Comparison of ENCODE assay signal across 8 mouse cellular contexts in genomic region chr8:70856541-70857197, GRCm38 (mm10). TPM values are rescaled to one million over a fixed set of nuclear protein-coding genes. Genes with fewer than 3 reads are reported as not detected.
DNase-seq lines count a peak whose midpoint lies in the region; ATAC-seq and TF ChIP-seq lines count a peak whose summit lies in the region.

No protein-coding gene starts in this region.

- peak overlapping the region; percentile 90 for H3K4me2 ChIP-seq in forebrain, postnatal 0 days (ENCODE audit: low read depth)
- peak overlapping the region; percentile 85 for H3K4me2 ChIP-seq in hindbrain, embryonic 15.5 days

- no peak overlapping the region for H3K27ac ChIP-seq in forebrain, postnatal 0 days (ENCODE audit: low read depth, low read length)
- no peak overlapping the region for H3K27ac ChIP-seq in hindbrain, embryonic 15.5 days (replicated peaks)

- no peaks in the 10 kb centered on the region for H3K27me3 ChIP-seq in forebrain, postnatal 0 days (ENCODE audit: insufficient read depth, low read length)
- no peaks in the 10 kb centered on the region for H3K27me3 ChIP-seq in hindbrain, embryonic 15.5 days
- H3K27me3 ChIP-seq in megakaryocyte, embryonic 14.5 days (replicated peaks) = peaks cover 88% of the 10 kb centered on the region

- ATAC-seq in forebrain, postnatal 0 days = peak; percentile 88
- ATAC-seq in hindbrain, embryonic 15.5 days (ENCODE audit: low FRiP score, low read depth) = peak; percentile 82

- 5% methylated on average over 33 of the region's 33 CpGs for WGBS in forebrain, postnatal 0 days
- 7% methylated on average over 31 of the region's 33 CpGs for WGBS in hindbrain, embryonic 15.5 days

- no peak for TF ChIP-seq CTCF in forebrain, postnatal 0 days (IDR thresholded peaks at IDR 0.05; ENCODE audit: low read depth)

- H3K9me3 ChIP-seq in forebrain, postnatal 0 days (ENCODE audit: low read length) = no peaks in the 10 kb centered on the region
- H3K9me3 ChIP-seq in hindbrain, embryonic 15.5 days = no peaks in the 10 kb centered on the region
- no peaks in the 10 kb centered on the region for H3K9me3 ChIP-seq in megakaryocyte, embryonic 14.5 days

- peak; percentile 86 to 91 for DNase-seq in adrenal gland, adult (ENCODE audit: inconsistent age in 2 of 2, low spot score in 1 of 2)
- DNase-seq in adrenal gland, postnatal 4 days (ENCODE audit: low spot score in 2 of 2) = no peak
- DNase-seq in cerebellum, adult 18-20 months = peak; percentile 84 to 88
- peak; percentile 75 for DNase-seq in forebrain, postnatal 0 days
- peak; percentile 76 to 85 for DNase-seq in left cerebral cortex, postnatal 25 days (ENCODE audit: low spot score in 2 of 2)
- DNase-seq in right cerebral cortex, postnatal 36 days (ENCODE audit: low spot score in 2 of 2) = peak; percentile 64 to 75

- peak overlapping the region; percentile 51 for H3K4me3 ChIP-seq in forebrain, postnatal 0 days (ENCODE audit: low read depth, low read length)
- peak overlapping the region; percentile 53 for H3K4me3 ChIP-seq in hindbrain, embryonic 15.5 days
- peak overlapping the region; percentile 79 for H3K4me3 ChIP-seq in megakaryocyte, embryonic 14.5 days (replicated peaks)

- no peaks in the 10 kb centered on the region; the same call in 1 of the 2 replicates for H3K36me3 ChIP-seq in forebrain, postnatal 0 days (ENCODE audit: insufficient read depth)
- no peaks in the 10 kb centered on the region for H3K36me3 ChIP-seq in hindbrain, embryonic 15.5 days
- no peaks in the 10 kb centered on the region for H3K36me3 ChIP-seq in megakaryocyte, embryonic 14.5 days (replicated peaks; ENCODE audit: low read length)

- intact Hi-C loops in left cerebral cortex, postnatal 25 days (cut with DNase I) = no loop called here

- peaks cover 7% of the 10 kb centered on the region for H3K4me1 ChIP-seq in forebrain, postnatal 0 days (ENCODE audit: insufficient read depth)
- H3K4me1 ChIP-seq in hindbrain, embryonic 15.5 days (replicated peaks) = peaks cover 35% of the 10 kb centered on the region
- peaks cover 60% of the 10 kb centered on the region for H3K4me1 ChIP-seq in megakaryocyte, embryonic 14.5 days

- H3K9ac ChIP-seq in forebrain, postnatal 0 days = peak overlapping the region; percentile 60
- H3K9ac ChIP-seq in hindbrain, embryonic 15.5 days = peak overlapping the region; percentile 53

RNA-seq across cellular contexts. Expression of gene Kcnn1, which starts 6.4 kb away (rescaled TPM):
- 1 to 10 TPM; 1.4 to 2.1 TPM for total RNA-seq in adrenal gland, postnatal 4 days (2021)
- 20.5 and 31.5 TPM in 2 replicates for total RNA-seq in forebrain, postnatal 0 days (2014; rRNA removed)
- polyA plus RNA-seq in forebrain, postnatal 0 days (2015; fragmentation: Nextera tagmentation; extraction: Ambion mirVana) = 9.4 and 9.8 TPM in 2 replicates
- 19.2 and 19.8 TPM in 2 replicates for polyA plus RNA-seq in hindbrain, embryonic 15.5 days (2015; fragmentation: Nextera tagmentation; extraction: Ambion mirVana)
- 10 to 100 TPM; 19.1 to 20.9 TPM for total RNA-seq in left cerebral cortex, postnatal 25 days (2021)
- 3.4 and 11.8 TPM in 2 replicates for polyA plus RNA-seq in megakaryocyte, embryonic 14.5 days (2012; ENCODE audit: insufficient read depth, low replicate concordance)

RNA-seq across cellular contexts. Expression of gene Ccdc124, which starts 17.1 kb away (rescaled TPM):
- 10 to 100 TPM; 36.8 to 38.6 TPM for total RNA-seq in adrenal gland, postnatal 4 days (2021)
- total RNA-seq in forebrain, postnatal 0 days (2014; rRNA removed) = 34.7 and 59.9 TPM in 2 replicates
- 161 and 175 TPM in 2 replicates for polyA plus RNA-seq in forebrain, postnatal 0 days (2015; fragmentation: Nextera tagmentation; extraction: Ambion mirVana)
- polyA plus RNA-seq in hindbrain, embryonic 15.5 days (2015; fragmentation: Nextera tagmentation; extraction: Ambion mirVana) = 166 and 176 TPM in 2 replicates
- 10 to 100 TPM; 88.0 to 95.9 TPM for total RNA-seq in left cerebral cortex, postnatal 25 days (2021)
- polyA plus RNA-seq in megakaryocyte, embryonic 14.5 days (2012; ENCODE audit: insufficient read depth, low replicate concordance) = 92.6 and 282 TPM in 2 replicates

RNA-seq across cellular contexts. Expression of gene Arrdc2, which starts 17.1 kb away (rescaled TPM):
- total RNA-seq in adrenal gland, postnatal 4 days (2021) = 10 to 100 TPM; 14.6 to 15.7 TPM
- 15.4 and 25.9 TPM in 2 replicates for total RNA-seq in forebrain, postnatal 0 days (2014; rRNA removed)
- 5.6 and 7.1 TPM in 2 replicates for polyA plus RNA-seq in forebrain, postnatal 0 days (2015; fragmentation: Nextera tagmentation; extraction: Ambion mirVana)
- polyA plus RNA-seq in hindbrain, embryonic 15.5 days (2015; fragmentation: Nextera tagmentation; extraction: Ambion mirVana) = 7.8 and 8.0 TPM in 2 replicates
- total RNA-seq in left cerebral cortex, postnatal 25 days (2021) = 10 to 100 TPM in 1 of 2 experiments, 1 to 10 TPM in 1; 9.5 to 12.2 TPM
- polyA plus RNA-seq in megakaryocyte, embryonic 14.5 days (2012; ENCODE audit: insufficient read depth, low replicate concordance) = 30.6 and 35.6 TPM in 2 replicates

RNA-seq across cellular contexts. Expression of gene Slc5a5, which starts 35.9 kb away (rescaled TPM):
- under 1 TPM; 0.14 to 0.17 TPM for total RNA-seq in adrenal gland, postnatal 4 days (2021)
- total RNA-seq in forebrain, postnatal 0 days (2014; rRNA removed) = 1.5 and 2.2 TPM in 2 replicates
- polyA plus RNA-seq in forebrain, postnatal 0 days (2015; fragmentation: Nextera tagmentation; extraction: Ambion mirVana) = 2.4 and 3.6 TPM in 2 replicates
- polyA plus RNA-seq in hindbrain, embryonic 15.5 days (2015; fragmentation: Nextera tagmentation; extraction: Ambion mirVana) = 1.7 and 1.9 TPM in 2 replicates
- total RNA-seq in left cerebral cortex, postnatal 25 days (2021) = 10 to 100 TPM in 1 of 2 experiments, 1 to 10 TPM in 1; 8.2 to 10.9 TPM
- 0.13 and 1.5 TPM in 2 replicates for polyA plus RNA-seq in megakaryocyte, embryonic 14.5 days (2012; ENCODE audit: insufficient read depth, low replicate concordance)

RNA-seq across cellular contexts. Expression of gene Rpl18a, which starts 40.5 kb away (rescaled TPM):
- total RNA-seq in adrenal gland, postnatal 4 days (2021) = 1,000 to 10,000 TPM; 1,999 to 2,049 TPM
- total RNA-seq in forebrain, postnatal 0 days (2014; rRNA removed) = 1,945 and 2,194 TPM in 2 replicates
- polyA plus RNA-seq in forebrain, postnatal 0 days (2015; fragmentation: Nextera tagmentation; extraction: Ambion mirVana) = 2,793 and 3,853 TPM in 2 replicates
- 2,082 and 2,226 TPM in 2 replicates for polyA plus RNA-seq in hindbrain, embryonic 15.5 days (2015; fragmentation: Nextera tagmentation; extraction: Ambion mirVana)
- 100 to 1,000 TPM; 550 to 570 TPM for total RNA-seq in left cerebral cortex, postnatal 25 days (2021)
- polyA plus RNA-seq in megakaryocyte, embryonic 14.5 days (2012; ENCODE audit: insufficient read depth, low replicate concordance) = 4,812 and 7,707 TPM in 2 replicates

Comparison
In these comparisons a context has a peak if more than half of its experiments do, and no peak if none do; other contexts are left out.
1. DNase-seq: peak in adrenal gland, adult (2 of 2), cerebellum, adult 18-20 months (2 of 2), forebrain, postnatal 0 days (single experiment), left cerebral cortex, postnatal 25 days (2 of 2) and right cerebral cortex, postnatal 36 days (2 of 2); none in adrenal gland, postnatal 4 days (0 of 2).
2. Peak in every context shown above with its lines, with median percentiles within 50 percentile points of each other: H3K4me3 ChIP-seq.